Mouse (Mus musculus) induced T-regulatory cell, adult 2 months (primary cell): ENCODE results near the gene Bicral.

Experiments used
- DNase-seq: peaks from one replicate; pipeline ENCODE4 v3.0.0-alpha.2; 2012; ENCODE audit warnings: low read depth

The Bicral gene

GRCm38 (mm10) chr17:46751794-46752556 lies 106.3 kb downstream of the Bicral start, which contains the start of gene Cnpy3:
Cnpy3 (minus strand) TSS chr17:46752214.
- peak; percentile 98 for DNase-seq

GRCm38 (mm10) chr17:46751056-46751793 lies 107.1 kb downstream of the Bicral start:
- DNase-seq, result no peak

- DNase-seq, result no peak
These were observed 107.7 kb downstream of the Bicral start for GRCm38 (mm10) chr17:46750580-46750979.

GRCm38 (mm10) chr17:46749282-46749681 lies 109.0 kb downstream of the Bicral start:
- DNase-seq, result no peak
